Mouse (Mus musculus): ENCODE measurements around the gene Depdc1a. TPM values are rescaled to one million over a fixed set of nuclear protein-coding genes. Genes with fewer than 3 reads are reported as not detected.
"Not testable (repeated sequence)": the region's sequence is repeated elsewhere in the genome, so short reads cannot be mapped to it uniquely, and the experiment has no call there.

The Depdc1a gene
- 17.9 and 21.3 TPM in 2 replicates for polyA plus RNA-seq (2015; fragmentation: Nextera tagmentation; extraction: Ambion mirVana)

DNA sequence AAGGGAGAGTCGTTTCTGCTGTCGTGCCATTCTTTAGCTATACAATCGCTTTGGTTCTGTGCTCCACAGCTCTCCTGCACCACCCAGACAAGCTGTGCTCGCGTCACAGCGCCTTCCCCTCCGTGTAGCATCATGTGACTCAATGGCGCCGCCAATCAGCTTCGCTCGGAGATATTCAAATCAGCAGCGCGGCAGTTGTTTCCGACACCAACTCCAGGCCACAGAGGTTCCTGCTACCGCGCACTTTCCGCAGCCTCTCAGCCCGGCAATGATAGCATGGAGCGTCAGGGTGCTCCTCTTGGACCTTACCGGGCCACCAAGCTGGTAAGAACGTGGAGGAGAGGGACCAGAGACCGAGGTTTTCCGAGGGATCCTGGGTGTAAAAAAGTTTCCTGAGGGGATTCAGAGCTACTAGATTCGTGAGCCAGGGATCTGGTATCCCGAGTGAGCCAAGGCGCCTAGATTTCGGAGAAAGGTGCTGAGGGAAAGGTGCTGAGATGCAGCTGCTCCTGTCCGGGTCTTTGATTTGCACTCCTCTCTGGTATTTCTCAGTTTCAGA, at the start of gene Depdc1a:
TSS of gene Depdc1a (plus strand) at position 191 of the 559 bp plus-strand sequence.
- Histone ChIP-seq H3K36me3 (ENCODE audit: insufficient read depth, low read length) (no peaks in the 10 kb centered on the region), H3K4me2 (ENCODE audit: low read length) (peak within 1 kb of the TSS; percentile 77), H3K9ac (ENCODE audit: low read depth, low read length) (peak within 1 kb of the TSS; percentile 61), H3K27me3 (ENCODE audit: insufficient read depth, low read length) (no peaks in the 10 kb centered on the region), H3K4me1 (replicated peaks; ENCODE audit: insufficient read depth, low read length) (no peaks in the 10 kb centered on the region), H3K27ac (no peak within 1 kb of the TSS), H3K9me3 (replicated peaks; ENCODE audit: low read length) (no peaks in the 10 kb centered on the region), H3K4me3 (replicated peaks; ENCODE audit: low read depth, low read length) (peak within 1 kb of the TSS; percentile 55)
- DNase-seq (ENCODE audit: low spot score), result peak; percentile 96
- peak; percentile 100 for ATAC-seq (replicated peaks; ENCODE audit: low FRiP score, low read depth)
- TF ChIP-seq CTCF (IDR thresholded peaks at IDR 0.05; ENCODE audit: low read depth), result no peak
- under 1% methylated on average over 28 of the region's 28 CpGs for WGBS

DNA sequence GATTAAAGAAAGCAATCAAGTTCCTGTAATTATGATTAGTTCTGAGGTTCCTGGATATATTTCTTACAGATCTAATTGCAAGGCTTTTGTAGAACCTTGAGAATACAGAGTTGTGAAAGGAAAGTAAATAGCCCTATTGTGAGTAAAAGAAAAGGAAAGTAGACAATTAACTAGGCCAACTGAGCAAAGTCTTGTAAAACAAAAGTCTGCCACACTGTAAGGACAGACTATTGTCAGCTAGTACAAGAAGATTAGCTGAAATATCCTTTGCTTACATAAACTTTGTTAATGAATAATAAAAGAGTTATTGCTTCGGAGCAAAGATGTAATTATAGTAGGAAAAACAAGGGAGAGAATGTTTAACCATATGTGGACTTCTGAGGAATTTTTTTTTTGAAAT, 25.2 kb upstream of the Depdc1a start:
- no peak for TF ChIP-seq CTCF (IDR thresholded peaks at IDR 0.05; ENCODE audit: low read depth)
- H3K27me3 ChIP-seq (ENCODE audit: insufficient read depth, low read length), result no peaks in the 10 kb centered on the region
- H3K36me3 ChIP-seq (ENCODE audit: insufficient read depth, low read length), result no peaks in the 10 kb centered on the region
- whole genome bisulfite sequencing, result 70% methylated on average over 1 of the region's 1 CpGs
- DNase-seq (ENCODE audit: low spot score) (no peak), ATAC-seq (replicated peaks; ENCODE audit: low FRiP score, low read depth) (no peak)
- H3K9ac ChIP-seq (ENCODE audit: low read depth, low read length), result no peak overlapping the region
- H3K4me3 ChIP-seq (replicated peaks; ENCODE audit: low read depth, low read length), result no peak overlapping the region
- H3K9me3 ChIP-seq (replicated peaks; ENCODE audit: low read length), result no peaks in the 10 kb centered on the region
- no peak overlapping the region for H3K4me2 ChIP-seq (ENCODE audit: low read length)
- H3K27ac ChIP-seq, result no peak overlapping the region
- H3K4me1 ChIP-seq (replicated peaks; ENCODE audit: insufficient read depth, low read length), result no peaks in the 10 kb centered on the region

DNA sequence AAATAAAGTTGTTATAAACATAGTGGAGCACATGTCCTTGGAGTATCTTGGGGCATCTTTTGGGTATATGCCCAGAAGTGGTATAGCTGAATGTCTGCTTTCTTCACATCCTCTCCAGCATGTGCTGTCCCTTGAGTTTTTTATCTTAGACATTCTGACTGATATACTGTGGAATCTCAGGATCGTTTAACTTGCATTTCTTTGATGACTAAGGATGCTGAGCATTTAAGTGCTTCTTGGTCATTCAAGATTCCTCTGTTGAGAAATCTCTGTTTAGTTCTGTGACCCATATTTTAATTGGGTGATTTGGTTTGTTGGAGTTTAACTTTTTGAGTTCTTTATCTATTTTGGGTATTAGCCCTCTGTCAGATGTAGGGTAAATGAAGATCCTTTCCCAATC, 19.8 kb upstream of the Depdc1a start:
- no peak overlapping the region for H3K4me2 ChIP-seq (ENCODE audit: low read length)
- H3K36me3 ChIP-seq (ENCODE audit: insufficient read depth, low read length), result no peaks in the 10 kb centered on the region
- DNase-seq (ENCODE audit: low spot score) (no peak), ATAC-seq (replicated peaks; ENCODE audit: low FRiP score, low read depth) (no peak)
- H3K27me3 ChIP-seq (ENCODE audit: insufficient read depth, low read length), result no peaks in the 10 kb centered on the region
- H3K9me3 ChIP-seq (replicated peaks; ENCODE audit: low read length), result no peaks in the 10 kb centered on the region
- H3K4me1 ChIP-seq (replicated peaks; ENCODE audit: insufficient read depth, low read length), result no peaks in the 10 kb centered on the region
- H3K4me3 ChIP-seq (replicated peaks; ENCODE audit: low read depth, low read length), result no peak overlapping the region
- no peak overlapping the region for H3K9ac ChIP-seq (ENCODE audit: low read depth, low read length)
- 69% methylated on average over 1 of the region's 1 CpGs for WGBS
- TF ChIP-seq CTCF (IDR thresholded peaks at IDR 0.05; ENCODE audit: low read depth), result no peak
- H3K27ac ChIP-seq, result no peak overlapping the region

DNA sequence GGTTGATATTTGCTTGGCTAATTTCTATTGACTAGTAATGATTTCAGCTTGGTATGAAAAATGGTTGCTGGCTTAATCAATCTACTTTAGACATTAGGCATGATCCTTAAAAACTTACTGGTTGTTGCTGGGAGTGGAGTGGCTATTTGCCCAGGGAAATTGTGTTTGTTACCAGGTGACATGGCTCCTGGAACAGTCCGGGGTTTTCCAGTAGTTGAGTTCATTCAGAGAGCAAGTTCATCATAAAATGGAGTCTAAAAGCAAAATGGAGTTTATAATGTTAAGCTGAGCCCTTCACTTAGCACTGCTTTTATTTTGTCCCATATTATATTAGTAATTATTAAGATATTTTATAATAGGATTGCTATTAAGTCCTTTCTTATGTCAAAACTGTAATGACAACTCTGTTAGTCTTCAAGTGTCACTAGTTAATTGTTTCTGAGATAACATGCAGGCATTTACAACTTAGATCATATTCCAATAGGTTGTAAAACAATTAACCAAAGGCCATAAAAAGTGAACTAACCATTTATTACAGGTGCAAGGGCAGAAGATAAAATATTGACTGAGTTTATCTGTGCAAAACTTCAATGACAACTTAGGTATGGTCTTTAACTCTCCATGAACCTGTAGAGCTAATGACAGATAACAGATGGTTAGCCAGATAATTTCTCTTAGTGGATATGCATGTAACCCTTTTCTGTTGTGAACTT, 17.8 kb upstream of the Depdc1a start:
- 83% methylated on average over 1 of the region's 1 CpGs for WGBS
- Histone ChIP-seq H3K36me3 (ENCODE audit: insufficient read depth, low read length) (no peaks in the 10 kb centered on the region), H3K4me1 (replicated peaks; ENCODE audit: insufficient read depth, low read length) (no peaks in the 10 kb centered on the region), H3K27ac (no peak overlapping the region), H3K4me2 (ENCODE audit: low read length) (no peak overlapping the region), H3K27me3 (ENCODE audit: insufficient read depth, low read length) (no peaks in the 10 kb centered on the region), H3K9me3 (replicated peaks; ENCODE audit: low read length) (no peaks in the 10 kb centered on the region), H3K9ac (ENCODE audit: low read depth, low read length) (no peak overlapping the region), H3K4me3 (replicated peaks; ENCODE audit: low read depth, low read length) (no peak overlapping the region)
- DNase-seq (ENCODE audit: low spot score) (no peak), ATAC-seq (replicated peaks; ENCODE audit: low FRiP score, low read depth) (no peak)
- TF ChIP-seq CTCF (IDR thresholded peaks at IDR 0.05; ENCODE audit: low read depth), result no peak

- not testable (repeated sequence) for H3K9me3 ChIP-seq (replicated peaks; ENCODE audit: low read length); H3K4me1 ChIP-seq (replicated peaks; ENCODE audit: insufficient read depth, low read length); H3K27ac ChIP-seq; DNase-seq (ENCODE audit: low spot score); H3K27me3 ChIP-seq (ENCODE audit: insufficient read depth, low read length); ATAC-seq (replicated peaks; ENCODE audit: low FRiP score, low read depth); H3K36me3 ChIP-seq (ENCODE audit: insufficient read depth, low read length)
- H3K4me3 ChIP-seq (replicated peaks; ENCODE audit: low read depth, low read length), result peak overlapping the region; percentile 55
- H3K4me2 ChIP-seq (ENCODE audit: low read length), result peak overlapping the region; percentile 77
- peak overlapping the region; percentile 51; the same call in 1 of the 2 replicates for H3K9ac ChIP-seq (ENCODE audit: low read depth, low read length)
These were observed 524 bp upstream of the Depdc1a start for GRCm38 (mm10) chr3:159494709-159495108.

- ATAC-seq (replicated peaks; ENCODE audit: low FRiP score, low read depth), result no peak
- no peak for TF ChIP-seq CTCF (IDR thresholded peaks at IDR 0.05; ENCODE audit: low read depth)
These were observed 13.7 kb downstream of the Depdc1a start for GRCm38 (mm10) chr3:159508899-159509298.

More at GRCm38 (mm10) chr3:159508899-159509298, 13.7 kb downstream of the Depdc1a start:
- H3K27ac ChIP-seq, result no peak overlapping the region
- no peak overlapping the region for H3K4me3 ChIP-seq (replicated peaks; ENCODE audit: low read depth, low read length)
- H3K36me3 ChIP-seq (ENCODE audit: insufficient read depth, low read length), result no peaks in the 10 kb centered on the region
- H3K4me1 ChIP-seq (replicated peaks; ENCODE audit: insufficient read depth, low read length), result no peaks in the 10 kb centered on the region
- H3K4me2 ChIP-seq (ENCODE audit: low read length), result no peak overlapping the region
- DNase-seq (ENCODE audit: low spot score), result no peak
- no peaks in the 10 kb centered on the region for H3K27me3 ChIP-seq (ENCODE audit: insufficient read depth, low read length)
- no peak overlapping the region for H3K9ac ChIP-seq (ENCODE audit: low read depth, low read length)
- no peaks in the 10 kb centered on the region for H3K9me3 ChIP-seq (replicated peaks; ENCODE audit: low read length)
